Mouse (Mus musculus) thymus, postnatal 4 days (tissue): Measurements from ENCODE around the gene Alg3.

Source experiments
- DNase-seq: peaks from one replicate; pipeline ENCODE4 v3.0.0; 2021

Alg3 gene

DNA sequence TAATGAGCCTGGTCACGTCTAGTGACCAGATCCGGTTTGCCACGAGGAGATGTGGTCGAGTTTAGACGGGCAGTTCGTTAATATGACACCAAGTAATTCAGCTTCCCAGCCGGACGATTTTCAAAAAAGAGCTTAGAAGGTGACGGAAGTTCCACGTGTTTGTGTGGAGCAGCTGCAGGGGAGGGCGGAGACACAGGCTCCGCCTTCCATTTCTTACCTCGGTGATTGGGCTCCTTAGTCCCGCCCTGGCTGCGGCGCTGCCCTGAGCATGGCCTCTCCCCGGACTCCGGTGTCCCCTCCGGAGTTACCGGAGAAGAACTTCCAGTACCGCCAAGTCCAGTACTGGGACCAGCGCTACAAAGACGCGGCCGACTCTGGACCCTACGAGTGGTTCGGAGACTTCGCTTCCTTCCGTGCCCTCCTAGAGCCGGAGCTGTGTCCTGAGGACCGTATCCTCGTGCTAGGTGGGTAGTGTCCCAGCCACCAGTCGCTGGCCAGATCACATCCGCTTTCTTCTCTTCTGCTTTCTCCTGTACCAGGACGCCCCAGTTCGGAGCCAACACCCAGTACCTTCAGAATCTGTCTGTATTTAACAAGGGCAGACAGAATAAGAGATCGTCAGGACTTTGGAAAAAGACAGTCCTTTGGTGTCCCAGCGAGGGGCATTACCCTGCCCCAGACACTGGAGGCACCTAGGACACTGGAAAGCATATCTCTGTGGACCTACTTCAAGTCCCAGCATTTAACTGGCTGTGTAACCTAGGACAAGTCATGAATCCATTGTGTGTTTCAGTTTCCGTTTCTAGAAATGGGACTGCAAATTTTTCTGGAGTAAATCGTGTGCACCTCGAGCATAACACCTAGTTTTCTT lies at the start of gene Alg3, which contains the start of the genes Eef1akmt4 and Gm49333:
Alg3 (minus strand) TSS at position 379 of the 871 bp plus-strand sequence.
Eef1akmt4 (plus strand) TSS at position 237 of the 871 bp plus-strand sequence.
Gm49333 (plus strand) TSS at position 254 of the 871 bp plus-strand sequence.
- peak; percentile 85 for DNase-seq

DNA sequence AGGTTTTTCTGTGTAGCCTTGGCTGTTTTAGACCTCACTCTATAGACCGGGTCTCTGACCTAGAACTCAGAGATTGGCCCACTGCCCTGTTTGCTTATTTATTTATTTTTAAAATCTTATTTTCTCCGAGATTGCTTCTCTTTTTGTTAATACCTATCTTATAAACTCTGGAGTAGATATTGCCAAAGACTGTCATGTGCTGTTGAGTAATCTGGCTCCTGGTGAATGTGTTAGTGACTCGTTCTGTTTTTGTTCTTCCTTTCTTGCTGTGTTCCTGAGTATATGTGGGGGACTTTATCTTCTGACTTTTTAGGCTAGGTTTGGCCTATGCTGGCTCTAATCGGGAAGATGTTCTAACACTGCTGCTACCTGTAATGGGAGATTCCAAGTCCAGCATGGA lies 46.1 kb upstream of the Alg3 start:
- DNase-seq: no peak

DNA sequence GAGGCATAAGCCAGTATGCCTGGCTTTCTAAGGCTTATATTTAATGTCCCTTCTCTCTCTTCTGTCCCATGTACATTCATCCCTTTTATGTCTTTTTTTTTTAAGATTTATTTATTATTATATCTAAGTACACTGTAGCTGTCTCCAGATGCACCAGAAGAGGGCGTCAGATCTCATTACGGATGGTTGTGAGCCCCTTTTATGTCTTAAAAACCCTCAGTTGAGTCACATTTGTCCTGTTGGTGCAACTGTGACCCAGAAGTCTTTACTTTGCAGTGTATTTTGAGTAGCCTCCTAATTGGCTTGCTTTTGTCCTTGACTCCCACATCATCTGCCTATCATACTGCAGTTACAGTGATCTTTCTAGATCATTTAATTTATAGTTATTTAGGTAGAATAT lies 41.8 kb upstream of the Alg3 start:
- no peak for DNase-seq

DNA sequence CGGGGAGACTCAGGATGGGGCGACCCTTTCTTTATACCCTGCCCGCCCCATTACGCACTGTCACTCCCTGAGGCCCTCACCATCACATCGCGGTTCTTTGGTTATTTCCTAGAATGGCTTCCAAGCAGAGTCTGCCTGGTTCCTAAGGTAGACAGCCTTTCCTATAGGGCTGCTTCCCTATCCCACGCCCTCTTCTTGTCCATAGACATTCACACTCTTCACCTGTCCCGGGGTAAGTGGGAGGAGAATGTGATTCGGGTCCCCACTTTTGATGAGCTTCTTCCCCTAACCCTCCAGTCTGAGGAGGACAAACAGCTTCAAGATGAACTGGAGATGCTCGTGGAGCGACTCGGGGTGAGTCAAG lies 40.4 kb upstream of the Alg3 start:
- no peak for DNase-seq

DNA sequence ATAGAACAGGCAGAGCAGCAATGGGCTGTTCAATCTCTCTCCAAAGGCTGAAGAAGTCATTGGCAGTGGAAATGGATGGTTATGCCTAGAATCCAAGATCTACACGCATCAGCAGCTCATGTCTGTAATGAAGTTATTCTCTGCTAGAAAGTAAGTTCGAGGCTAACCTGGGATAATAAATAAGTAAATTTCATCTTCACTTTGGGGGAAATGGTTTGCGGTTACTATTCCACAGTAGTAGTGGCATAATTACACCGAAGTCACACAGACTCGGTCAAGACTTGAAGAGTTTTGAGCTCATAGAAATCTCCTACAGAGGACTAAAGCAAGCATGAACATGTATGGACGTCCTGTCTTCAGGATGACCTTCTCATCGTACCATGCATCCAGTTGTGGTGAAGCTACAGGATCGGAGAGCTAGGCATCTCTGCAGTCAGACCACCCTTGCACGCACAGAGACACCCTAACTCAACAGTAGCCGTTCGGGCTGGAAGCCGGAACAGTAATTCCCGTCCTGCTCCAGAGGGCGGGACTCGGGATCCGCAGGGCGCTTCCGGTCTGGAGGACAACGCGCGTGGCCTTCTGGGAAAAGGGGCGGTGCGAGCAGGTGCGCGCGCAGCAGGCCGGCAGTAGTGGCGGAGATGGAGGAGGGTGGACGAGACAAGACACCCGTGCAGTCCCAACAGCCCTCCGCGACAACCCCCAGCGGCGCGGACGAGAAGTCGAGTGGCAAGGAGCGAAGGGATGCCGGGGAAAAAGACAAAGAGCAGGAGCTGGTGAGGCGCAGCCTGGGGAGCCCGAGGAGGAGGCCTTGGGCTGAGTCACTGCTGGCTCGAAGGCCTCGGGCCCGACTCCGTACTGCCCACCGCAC lies 39.8 kb upstream of the Alg3 start, which contains the start of gene Psmd2:
Psmd2 (plus strand) TSS at position 577 of the 871 bp plus-strand sequence.
- peak; percentile 98 for DNase-seq

DNA sequence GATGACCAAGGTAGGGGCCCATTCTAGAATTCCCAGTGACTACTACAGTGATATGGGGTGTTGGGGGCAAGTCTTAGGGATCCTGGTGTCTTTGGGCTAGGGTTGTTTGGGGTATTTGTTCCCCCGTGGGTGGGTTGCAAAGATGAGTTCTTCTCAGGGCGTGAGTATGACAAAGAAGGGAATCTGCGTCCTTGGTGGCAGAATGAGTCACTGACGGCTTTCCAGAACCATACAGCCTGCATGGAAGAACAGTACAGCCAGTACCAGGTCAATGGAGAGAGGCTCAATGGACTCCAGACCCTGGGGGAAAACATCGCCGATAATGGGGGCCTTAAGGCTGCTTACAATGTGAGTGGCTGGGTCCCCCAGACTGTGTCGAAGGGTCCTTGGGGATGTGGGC lies 32.4 kb upstream of the Alg3 start:
- DNase-seq: no peak

DNA sequence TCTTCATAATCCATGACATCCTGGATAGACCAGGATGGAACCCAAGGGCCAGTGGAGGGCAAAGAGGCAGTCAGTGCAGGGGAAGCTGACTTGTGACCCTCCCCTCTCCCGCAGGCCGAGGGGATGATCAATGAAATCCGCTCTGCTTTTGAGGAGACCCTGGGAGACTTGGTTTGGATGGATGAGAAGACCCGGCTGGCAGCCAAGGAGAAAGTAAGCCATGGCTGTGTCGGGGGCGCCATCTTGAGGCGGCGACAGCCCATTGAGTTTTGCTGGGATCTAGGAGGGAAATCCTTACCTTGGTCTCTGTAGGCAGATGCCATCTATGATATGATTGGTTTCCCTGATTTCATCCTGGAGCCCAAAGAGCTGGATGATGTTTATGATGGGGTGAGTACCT lies 30.6 kb upstream of the Alg3 start:
- DNase-seq: peak; percentile 80

DNA sequence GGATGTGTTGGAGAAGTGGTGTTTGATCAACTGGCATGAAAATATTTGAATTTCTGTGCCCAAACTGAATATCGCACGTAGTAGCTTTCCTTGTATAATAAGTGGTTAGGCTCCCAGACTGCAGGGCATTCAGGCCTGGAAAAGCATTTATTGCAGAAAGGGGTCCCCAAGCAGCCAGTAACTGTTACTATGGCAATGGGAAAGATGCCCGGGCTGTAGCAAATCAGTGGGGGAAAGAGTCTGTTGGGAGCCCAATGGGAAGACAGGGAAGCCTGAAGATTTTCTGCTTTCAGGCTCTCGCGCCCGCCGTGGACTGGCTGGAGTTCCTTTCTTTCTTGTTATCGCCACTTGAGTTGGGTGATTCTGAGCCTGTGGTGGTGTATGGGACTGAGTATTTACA lies 26.8 kb upstream of the Alg3 start:
- DNase-seq: no peak

DNA sequence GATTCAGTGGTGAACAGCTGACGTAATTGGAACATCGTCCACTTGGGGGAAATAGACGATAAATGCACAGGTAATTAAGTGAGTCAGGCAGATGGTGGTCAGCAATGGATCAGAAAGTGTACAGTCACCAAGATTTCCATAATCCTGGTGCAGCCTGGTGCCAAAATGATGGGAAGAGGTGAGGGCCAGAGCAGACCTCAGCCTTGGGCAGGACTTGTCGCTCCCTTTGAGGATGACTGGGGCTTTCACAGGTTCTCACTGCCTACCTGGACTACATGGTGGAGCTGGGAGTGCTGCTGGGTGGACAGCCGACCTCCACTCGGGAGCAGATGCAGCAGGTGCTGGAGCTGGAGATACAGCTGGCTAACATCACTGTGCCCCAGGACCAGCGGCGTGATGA lies 25.9 kb upstream of the Alg3 start:
- DNase-seq: no peak

DNA sequence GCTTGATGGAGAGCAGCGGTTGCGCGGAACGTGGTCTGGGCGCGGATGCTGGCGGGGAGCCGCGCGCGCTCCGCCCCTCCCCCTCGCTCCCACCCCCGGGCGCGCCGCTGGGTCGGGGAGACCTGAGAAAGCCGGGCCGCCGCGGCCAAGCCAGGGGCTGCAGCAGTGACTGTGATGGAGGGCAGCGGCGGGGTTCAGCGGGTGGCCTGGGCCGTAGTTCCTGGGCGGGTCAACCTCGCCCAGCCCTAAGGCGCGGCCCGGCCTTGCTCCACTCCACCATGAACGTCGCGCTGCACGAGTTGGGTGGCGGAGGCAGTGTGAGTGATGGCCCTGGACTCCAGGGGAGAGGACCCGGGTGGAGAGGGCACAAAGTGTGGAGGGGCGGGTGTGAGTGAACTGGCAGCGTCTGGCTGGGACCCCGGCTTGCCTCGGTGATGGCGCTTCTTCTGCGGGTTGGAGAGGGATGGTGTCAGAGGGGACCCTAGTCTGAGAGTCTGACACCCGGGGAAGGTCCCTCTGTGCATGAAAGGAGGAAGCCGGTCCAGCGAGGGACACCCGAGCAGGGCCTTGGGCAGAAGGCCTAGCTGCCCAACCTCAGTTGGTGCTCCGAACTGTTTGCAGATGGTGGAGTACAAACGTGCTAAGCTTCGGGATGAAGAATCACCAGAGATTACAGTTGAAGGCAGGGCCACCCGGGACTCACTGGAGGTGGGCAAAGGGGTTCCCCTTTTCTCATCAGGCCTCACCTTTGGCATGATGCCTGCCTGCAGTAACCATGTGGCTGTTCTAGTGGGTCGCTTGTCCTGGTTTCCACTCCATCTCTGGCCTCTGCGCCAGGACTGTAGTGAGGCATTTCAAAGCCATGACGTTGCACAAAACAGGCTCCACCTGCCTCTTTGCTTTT lies 18.4 kb upstream of the Alg3 start, which contains the start of gene Ece2:
Ece2 (plus strand) TSS at position 98 of the 904 bp plus-strand sequence.
- peak; percentile 52 for DNase-seq

DNA sequence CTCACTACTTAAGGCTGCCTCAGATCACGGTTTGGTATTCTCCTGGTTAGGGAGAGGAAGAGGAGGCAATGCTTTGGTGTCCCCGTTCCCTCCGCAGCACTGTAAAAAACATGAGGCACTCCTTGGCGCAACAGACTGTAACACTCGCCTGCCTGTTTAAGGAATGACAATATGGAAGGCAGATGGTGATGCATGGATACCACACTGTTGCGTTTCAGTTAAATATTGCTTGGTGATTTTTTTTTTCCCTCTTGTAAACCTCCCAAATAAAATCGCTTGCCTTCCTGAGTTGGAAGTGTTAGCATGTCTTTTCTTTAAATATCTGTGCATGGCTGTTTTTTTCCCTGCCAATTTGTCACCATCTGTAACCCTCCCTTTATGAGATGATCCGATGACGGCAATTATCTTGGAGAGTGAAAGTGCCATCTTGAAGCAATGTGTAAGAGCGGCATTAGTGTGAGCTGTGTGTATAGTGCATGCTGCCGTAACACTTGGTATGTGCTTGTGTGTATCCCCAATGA lies 17.4 kb upstream of the Alg3 start:
- no peak for DNase-seq

DNA sequence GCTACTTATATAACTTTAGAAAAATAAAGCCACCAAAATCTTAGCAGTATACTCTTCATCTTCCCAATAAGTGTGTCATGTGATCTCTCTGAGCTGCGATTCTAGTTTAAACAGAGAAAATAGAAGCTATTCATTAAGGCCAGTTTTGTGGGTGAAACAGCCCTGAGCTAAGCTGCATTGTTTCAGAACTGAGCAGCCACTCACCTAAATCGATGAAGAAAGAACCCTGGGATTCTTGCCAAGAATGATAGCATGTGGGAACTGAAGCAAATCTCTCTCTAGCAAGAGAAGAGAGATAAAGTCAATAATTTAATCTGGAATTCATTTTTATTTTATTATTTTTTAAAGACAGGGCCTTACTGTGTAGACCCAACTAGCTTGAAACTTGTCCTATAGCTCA lies 11.7 kb upstream of the Alg3 start:
- DNase-seq: no peak

DNA sequence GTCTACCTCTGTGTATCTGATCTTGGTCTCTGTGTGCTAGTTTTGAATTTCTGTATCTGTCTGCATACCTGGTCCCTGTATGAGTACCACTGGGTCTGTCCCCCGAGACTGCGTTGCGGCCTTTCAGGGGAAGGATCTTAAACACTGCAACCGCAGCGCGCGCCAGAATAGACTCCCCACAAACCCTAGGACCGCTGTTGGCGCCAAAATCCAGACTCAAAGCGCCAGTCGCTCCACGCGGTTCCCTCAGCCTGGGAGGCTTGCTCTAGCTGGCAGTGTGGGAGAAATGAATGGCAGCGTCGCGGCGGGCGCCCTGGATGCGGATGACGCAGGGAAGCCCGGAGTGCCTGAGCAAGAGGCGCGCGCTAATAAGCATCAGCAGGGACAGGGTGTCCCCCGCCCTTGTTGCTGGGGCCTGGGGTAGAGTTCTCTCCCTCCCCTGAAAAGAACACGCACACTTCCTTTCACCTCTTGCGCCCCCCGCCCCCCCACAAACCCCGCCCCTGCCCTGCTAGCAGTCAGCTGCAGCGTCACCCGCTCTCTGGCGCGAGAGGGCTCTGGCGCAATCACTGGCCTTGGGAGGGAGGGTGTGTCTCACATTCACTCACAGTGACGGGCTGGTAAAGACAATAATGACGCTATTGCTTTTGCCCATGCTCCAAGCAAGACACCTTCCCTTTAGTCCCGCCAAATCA lies 10.6 kb upstream of the Alg3 start:
- DNase-seq: peak; percentile 49

DNA sequence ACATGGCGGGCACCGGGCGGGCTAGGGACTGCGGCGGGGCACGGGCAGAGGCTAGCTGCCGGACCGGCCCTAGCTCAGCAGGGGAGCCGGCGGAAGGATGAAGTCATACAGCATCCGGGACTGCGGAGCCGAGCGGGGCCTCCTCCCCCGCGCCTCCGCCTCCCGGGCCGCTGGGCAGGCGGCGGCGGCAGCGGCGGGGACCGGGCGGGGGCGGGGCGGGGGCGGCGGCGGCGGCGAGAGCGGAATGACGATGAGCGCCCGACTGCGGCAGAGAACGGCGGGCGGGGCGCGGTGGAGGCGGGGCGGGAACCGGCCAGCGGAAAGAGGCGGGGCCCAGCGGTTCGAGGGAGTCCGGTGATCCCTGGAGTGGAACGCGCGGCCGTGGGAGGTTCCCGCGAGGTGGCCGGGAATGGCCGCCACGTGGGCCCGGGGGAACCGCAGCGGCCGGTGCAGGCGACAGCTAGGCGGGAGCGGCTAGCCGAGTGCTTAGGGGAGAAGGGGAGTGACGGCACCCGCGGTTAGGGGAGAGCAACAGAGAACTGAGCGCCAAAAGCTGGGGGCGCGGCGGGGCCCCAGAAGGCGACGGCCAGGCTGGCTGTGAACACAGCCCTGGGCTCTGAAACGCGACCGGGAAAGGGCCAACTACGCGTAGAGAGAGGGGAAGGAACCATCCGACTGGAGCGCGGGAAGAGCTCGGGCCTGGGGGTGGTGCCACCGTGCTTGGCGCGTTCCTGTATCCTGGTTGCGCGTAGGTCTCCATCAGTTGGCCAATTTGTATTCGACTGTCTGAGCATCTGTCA lies 9.9 kb upstream of the Alg3 start, which contains the start of gene Camk2n2:
Camk2n2 (minus strand) TSS at position 97 of the 800 bp plus-strand sequence.
- peak; percentile 65 for DNase-seq

DNA sequence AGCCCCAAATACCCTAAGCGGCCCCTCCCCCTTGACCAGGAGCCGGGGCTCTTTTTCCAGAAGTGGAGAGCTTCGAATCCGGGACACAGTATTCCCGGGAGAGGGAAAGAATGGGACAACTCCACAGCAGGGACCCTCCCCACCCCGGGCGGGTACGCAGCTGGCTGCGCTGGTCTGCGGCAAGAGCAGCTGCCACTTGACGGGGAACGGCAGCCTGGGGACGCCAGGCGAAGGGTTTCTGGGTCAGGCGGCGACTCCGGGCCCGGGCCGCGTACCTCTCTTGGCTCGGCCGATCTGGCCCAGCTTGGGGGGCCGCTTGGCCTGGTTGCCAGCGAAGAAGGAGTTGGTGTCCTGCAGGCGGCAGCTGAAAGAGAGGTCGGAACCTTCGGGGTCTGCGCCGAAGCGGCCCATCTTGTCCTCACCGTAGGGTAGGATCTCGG lies 9.2 kb upstream of the Alg3 start:
- peak; percentile 53 for DNase-seq

DNA sequence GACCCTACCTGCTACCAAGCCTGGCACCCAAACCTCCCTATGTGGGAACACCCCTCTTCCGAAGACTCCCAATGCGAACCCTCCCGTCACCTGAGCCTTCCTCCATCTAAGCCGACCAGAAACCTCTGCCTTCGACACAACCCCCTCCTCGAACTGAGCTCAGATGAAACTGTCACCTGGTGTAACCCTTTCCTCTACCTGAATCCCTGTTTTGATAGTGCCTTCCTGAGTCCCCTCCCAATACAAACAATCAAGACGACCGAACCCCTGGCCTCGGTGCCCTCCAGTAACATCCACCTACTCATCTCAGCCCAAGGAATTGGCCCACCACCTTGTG lies 8.8 kb upstream of the Alg3 start:
- no peak for DNase-seq

DNA sequence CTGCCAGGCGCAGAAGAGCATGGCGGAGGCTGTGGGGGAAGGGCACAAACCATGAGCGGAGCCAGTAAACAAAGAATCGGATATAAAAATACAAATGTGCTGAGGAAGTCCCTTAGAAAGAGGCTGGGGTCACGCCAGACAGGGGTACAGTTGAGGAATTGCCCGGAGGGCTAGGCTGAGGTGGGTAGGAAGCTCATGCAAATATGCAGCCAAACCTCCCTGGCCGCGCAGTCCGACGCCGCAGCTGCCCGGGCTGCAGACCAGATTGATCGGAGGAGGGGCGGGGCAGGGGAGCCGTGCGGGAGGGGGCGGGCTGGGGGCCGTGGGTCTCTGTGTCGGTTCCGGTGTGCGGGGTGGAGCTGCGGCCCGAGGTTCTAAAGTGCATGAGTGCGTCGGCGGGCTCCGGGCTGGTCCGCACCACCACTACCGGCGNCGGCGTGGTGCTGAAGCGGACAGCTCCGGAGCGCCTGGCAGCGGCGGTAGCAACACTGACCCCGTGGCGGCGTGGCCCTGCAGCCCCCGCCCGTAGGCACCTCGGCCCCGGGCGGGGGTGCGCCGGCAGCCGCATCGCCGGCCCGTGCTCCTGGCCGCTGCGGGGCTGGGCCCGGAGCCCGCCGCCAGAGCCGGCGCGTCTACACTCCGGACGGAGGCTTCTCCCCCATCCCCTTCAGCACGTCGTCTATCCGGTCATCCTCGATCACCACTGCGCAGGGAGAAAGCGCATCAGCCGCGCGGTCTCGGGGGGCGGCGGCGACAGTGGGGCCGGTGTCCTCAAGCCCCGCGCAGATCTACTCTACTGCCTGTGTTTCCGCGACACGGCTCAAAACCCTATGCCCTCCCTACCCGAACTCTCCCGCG lies 8.2 kb upstream of the Alg3 start:
- DNase-seq: peak; percentile 36

DNA sequence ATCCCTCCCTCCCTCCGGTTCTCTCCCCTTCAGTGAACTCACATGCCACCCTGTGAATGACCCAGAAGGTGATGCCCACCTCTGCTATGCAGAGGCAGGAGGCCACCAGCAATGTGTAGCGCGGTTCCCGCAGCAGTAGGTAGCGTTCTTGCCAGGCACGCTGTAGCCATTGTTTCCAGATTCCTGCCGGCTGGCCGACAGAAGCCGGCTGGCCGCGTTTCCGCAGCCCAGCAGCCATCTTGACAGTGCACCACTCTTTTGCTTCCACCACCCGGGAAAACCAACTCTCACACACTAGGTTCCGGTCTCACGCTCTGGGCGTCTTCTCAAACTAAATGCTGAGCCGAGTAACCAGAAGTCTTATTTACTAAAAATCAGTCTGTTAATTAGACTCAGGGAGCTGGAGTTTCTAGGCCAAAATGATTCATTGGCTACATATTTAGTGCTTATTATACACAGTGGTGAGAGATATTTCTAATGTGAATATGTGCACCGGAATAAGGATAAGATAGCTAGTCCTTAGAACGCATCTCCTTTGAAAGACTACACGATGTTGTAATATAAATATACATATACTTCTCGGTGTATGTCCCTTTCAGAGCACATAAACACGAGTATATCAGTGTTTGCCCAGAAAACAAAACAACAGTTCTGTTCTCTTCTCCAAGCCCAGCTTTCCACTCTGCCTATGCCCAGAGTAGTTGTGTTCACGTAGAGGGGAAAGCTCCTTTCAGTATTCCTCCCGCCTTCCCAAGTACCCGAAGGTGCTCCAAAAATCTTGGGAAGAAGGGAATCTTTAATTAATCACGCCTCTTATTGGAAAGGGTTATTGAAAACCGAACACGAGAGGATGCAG lies 806 bp downstream of the Alg3 start:
- peak; percentile 78 for DNase-seq

DNA sequence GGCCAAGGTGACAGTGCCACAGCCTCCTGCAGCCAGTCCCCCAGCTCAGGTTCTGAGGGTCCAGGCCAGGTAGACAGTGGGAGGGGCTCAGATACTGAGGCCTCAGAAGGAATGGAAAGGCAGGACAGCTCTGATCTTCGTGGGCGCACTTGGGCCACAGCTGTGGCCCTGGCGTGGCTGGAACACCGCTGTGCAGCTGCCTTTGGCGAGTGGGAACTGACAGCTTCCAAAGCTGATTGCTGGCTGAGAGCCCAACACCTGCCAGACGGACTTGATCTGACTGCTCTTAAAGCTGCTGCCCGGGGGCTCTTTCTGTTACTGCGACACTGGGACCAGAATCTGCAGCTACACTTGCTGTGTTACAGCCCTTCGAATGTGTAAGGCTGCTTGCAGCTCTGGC lies 6.8 kb downstream of the Alg3 start:
- no peak for DNase-seq
